Comparison of ENCODE assay signal across 11 mouse cellular contexts in the genomic region with DNA sequence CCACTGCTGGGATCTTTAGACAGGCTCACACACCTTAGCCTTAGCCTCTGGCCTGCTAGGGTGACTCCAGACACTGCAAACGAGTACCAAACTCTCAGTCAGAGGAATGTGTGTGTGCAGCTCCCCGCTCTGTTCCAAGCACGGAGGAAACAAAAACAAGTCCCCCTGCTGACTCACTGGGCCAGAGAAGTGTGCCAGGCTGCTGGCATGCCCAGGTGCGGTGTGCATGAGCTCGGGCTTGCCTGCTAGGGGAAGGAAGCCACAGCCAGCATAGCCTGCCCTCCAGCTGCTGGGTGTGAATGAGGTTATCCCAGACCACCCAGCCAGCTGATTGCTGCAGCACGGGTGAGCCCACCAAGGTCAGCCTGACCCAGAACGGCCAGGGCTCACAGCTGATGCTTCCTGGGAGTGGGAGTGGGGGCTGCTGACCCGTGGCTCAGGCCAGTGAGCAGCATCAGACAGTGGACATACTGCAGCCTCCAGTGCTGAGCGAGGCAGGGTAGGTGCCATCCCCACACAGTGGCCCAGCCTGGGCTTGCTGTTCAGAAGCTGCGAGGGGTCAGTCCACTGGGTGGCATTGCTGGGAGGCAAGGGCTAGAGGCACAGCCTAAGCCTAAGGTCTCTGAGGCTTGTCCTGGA. TPM values are rescaled to one million over a fixed set of nuclear protein-coding genes. Genes with fewer than 3 reads are reported as not detected.
DNase-seq lines count a peak whose midpoint lies in the region; ATAC-seq lines count a peak whose summit lies in the region.
"Had no signal": no experiment of that assay in that cellular context is flagged by ENCODE, and none has a peak within 500 bp of the region (broad histone marks: within the 10 kb centered on the region; RNA-seq: fewer than 3 reads in every experiment).

No protein-coding gene starts in this region.

- peak; percentile 13; the same call in 1 of the 2 replicates for ATAC-seq in erythroid progenitor cell, adult 5-6 weeks (replicated peaks; ENCODE audit: low FRiP score, poor library complexity, severe bottlenecking)

- DNase-seq in cerebellum, adult 11-12 months: peak; percentile 31
- no peak for DNase-seq in cerebellum, adult 8-10 months
- peak; percentile 20 for DNase-seq in kidney, adult 18-20 months
- DNase-seq in kidney, postnatal 10 days: no peak
- DNase-seq in 3134 (ENCODE audit: extremely low read depth, insufficient read length, low spot score): peak; percentile 81
- DNase-seq in testis, postnatal 10 days (ENCODE audit: low spot score): no peak
- DNase-seq in cerebellum, adult 11 months: no peak
- DNase-seq: cerebellum, adult 9-10 months; lung, embryonic 14.5 days; midbrain, embryonic 14.5 days had no signal

RNA-seq across cellular contexts. Expression of gene Plbd2, which starts 8.2 kb away (rescaled TPM):
- 1.1 and 2.1 TPM in 2 replicates for total RNA-seq in erythroid progenitor cell, adult 5-6 weeks (2015; ENCODE audit: low replicate concordance)
- total RNA-seq in erythroid progenitor cell, adult 5-6 weeks (2017; ENCODE audit: low replicate concordance): 2.0 and 3.9 TPM in 2 replicates

RNA-seq across cellular contexts. Expression of gene Slc8b1, which starts 15.8 kb away (rescaled TPM):
- 3.4 and 5.0 TPM in 2 replicates for total RNA-seq in erythroid progenitor cell, adult 5-6 weeks (2015; ENCODE audit: low replicate concordance)
- total RNA-seq in erythroid progenitor cell, adult 5-6 weeks (2017; ENCODE audit: low replicate concordance): 3.0 and 6.7 TPM in 2 replicates

RNA-seq across cellular contexts. Expression of gene Sds, which starts 18.9 kb away (rescaled TPM):
- not detected in 2 replicates for total RNA-seq in erythroid progenitor cell, adult 5-6 weeks (2015; ENCODE audit: low replicate concordance)
- not detected in 2 replicates for total RNA-seq in erythroid progenitor cell, adult 5-6 weeks (2017; ENCODE audit: low replicate concordance)

RNA-seq across cellular contexts. Expression of gene Sdsl, which starts 22.6 kb away (rescaled TPM):
- total RNA-seq in erythroid progenitor cell, adult 5-6 weeks (2015; ENCODE audit: low replicate concordance): 4.2 TPM in 1 of 2 replicates, not detected in the other
- total RNA-seq in erythroid progenitor cell, adult 5-6 weeks (2017; ENCODE audit: low replicate concordance): 2.7 and 4.8 TPM in 2 replicates

Comparison
In these comparisons a context has a peak if more than half of its experiments do, and no peak if none do; other contexts are left out.
1. DNase-seq: peak in cerebellum, adult 11-12 months (single experiment), kidney, adult 18-20 months (single experiment) and 3134 (single experiment); none in cerebellum, adult 8-10 months (single experiment), kidney, postnatal 10 days (single experiment), testis, postnatal 10 days (single experiment) and cerebellum, adult 11 months (single experiment).